Mouse (Mus musculus) neural tube, embryonic 13.5 days (tissue): ENCODE measurements at regions not wholly inside any gene's neighbourhood (a gene's known extent, or its start where the extent isn't known, plus 50 kb on each side); places are given as distances from the start of the nearest gene placed in this dataset.

ENCODE experiments used
- ATAC-seq: fragments of 200-750 bp; cut with Nextera tagmentation; 2 replicates; pipeline ENCODE4 v1.8.0; 2017; ENCODE audit warnings: low read depth, mild to moderate bottlenecking, moderate TSS enrichment, moderate library complexity
- H3K27ac ChIP-seq: fragments of 300-500 bp; sonication (generic); replicated peaks from 2 replicates; pipeline ENCODE4 v1.5.1; 2015; ENCODE audit warnings: moderate library complexity, mild to moderate bottlenecking, inconsistent platforms
- H3K27me3 ChIP-seq: fragments of 300-500 bp; sonication (generic); 2 replicates; pipeline ENCODE4 v1.6.1; 2015; ENCODE audit warnings: mild to moderate bottlenecking, inconsistent platforms
- H3K36me3 ChIP-seq: fragments of 300-500 bp; sonication (generic); 2 replicates; pipeline ENCODE4 v1.6.1; 2015; ENCODE audit warnings: mild to moderate bottlenecking, inconsistent platforms
- H3K4me1 ChIP-seq: fragments of 300-500 bp; sonication (generic); replicated peaks from 2 replicates; pipeline ENCODE4 v1.6.1; 2015; ENCODE audit warnings: inconsistent platforms
- H3K4me2 ChIP-seq: fragments of 300-500 bp; sonication (generic); 2 replicates; pipeline ENCODE4 v1.6.1; 2015; ENCODE audit warnings: inconsistent platforms, mild to moderate bottlenecking, moderate library complexity
- H3K4me3 ChIP-seq: fragments of 300-500 bp; sonication (generic); 2 replicates; pipeline ENCODE4 v1.5.1; 2015; ENCODE audit warnings: mild to moderate bottlenecking, inconsistent platforms
- H3K9ac ChIP-seq: fragments of 300-500 bp; sonication (generic); 2 replicates; pipeline ENCODE4 v1.6.1; 2015; ENCODE audit warnings: moderate library complexity, mild to moderate bottlenecking, inconsistent platforms
- H3K9me3 ChIP-seq: fragments of 300-500 bp; sonication (generic); 2 replicates; pipeline ENCODE4 v1.6.1; 2016; ENCODE audit warnings: inconsistent platforms
- WGBS: fragments of 180-500 bp; shearing (Covaris S2); methylation state at CpG from one replicate; pipeline ENCODE4 v1.1.7; 2015; 5-methylcytosine and 5-hydroxymethylcytosine counted together

GRCm38 (mm10) chr6:112221373-112221772 is 52.2 kb upstream of the Lmcd1 start:
- H3K36me3 ChIP-seq = no peaks in the 10 kb centered on the region
- no peaks in the 10 kb centered on the region for H3K27me3 ChIP-seq
- WGBS = 85% methylated on average over 2 of the region's 2 CpGs

GRCm38 (mm10) chr6:112223325-112223724 is 50.2 kb upstream of the Lmcd1 start:
- H3K36me3 ChIP-seq = no peaks in the 10 kb centered on the region
- H3K4me2 ChIP-seq = no peak overlapping the region
- H3K27me3 ChIP-seq = no peaks in the 10 kb centered on the region
- no peak for ATAC-seq
- H3K4me1 ChIP-seq = no peaks in the 10 kb centered on the region
- no peak overlapping the region for H3K27ac ChIP-seq
- no peaks in the 10 kb centered on the region for H3K9me3 ChIP-seq
- no peak overlapping the region for H3K4me3 ChIP-seq
- H3K9ac ChIP-seq = no peak overlapping the region
- 85% methylated on average over 7 of the region's 7 CpGs for WGBS

More at GRCm38 (mm10) chr6:112221373-112221772, 52.2 kb upstream of the Lmcd1 start:
- Histone ChIP-seq H3K27ac (no peak overlapping the region), H3K9me3 (no peaks in the 10 kb centered on the region), H3K4me1 (no peaks in the 10 kb centered on the region), H3K4me3 (no peak overlapping the region), H3K4me2 (no peak overlapping the region), H3K9ac (no peak overlapping the region)
- no peak for ATAC-seq
